Mouse (Mus musculus) liver, postnatal 0 days (tissue): ENCODE data around the gene Shc3.

ENCODE experiments used
- CTCF ChIP-seq: sonication (generic); IDR thresholded peaks from 2 replicates; pipeline ENCODE4 v1.5.1; 2016; ENCODE audit warnings: antibody characterized with exemption, low read depth
- EP300 ChIP-seq: IDR thresholded peaks from 2 replicates; pipeline ENCODE4 v1.6.1; 2016; ENCODE audit warnings: antibody characterized with exemption, low read depth, mild to moderate bottlenecking

DNA sequence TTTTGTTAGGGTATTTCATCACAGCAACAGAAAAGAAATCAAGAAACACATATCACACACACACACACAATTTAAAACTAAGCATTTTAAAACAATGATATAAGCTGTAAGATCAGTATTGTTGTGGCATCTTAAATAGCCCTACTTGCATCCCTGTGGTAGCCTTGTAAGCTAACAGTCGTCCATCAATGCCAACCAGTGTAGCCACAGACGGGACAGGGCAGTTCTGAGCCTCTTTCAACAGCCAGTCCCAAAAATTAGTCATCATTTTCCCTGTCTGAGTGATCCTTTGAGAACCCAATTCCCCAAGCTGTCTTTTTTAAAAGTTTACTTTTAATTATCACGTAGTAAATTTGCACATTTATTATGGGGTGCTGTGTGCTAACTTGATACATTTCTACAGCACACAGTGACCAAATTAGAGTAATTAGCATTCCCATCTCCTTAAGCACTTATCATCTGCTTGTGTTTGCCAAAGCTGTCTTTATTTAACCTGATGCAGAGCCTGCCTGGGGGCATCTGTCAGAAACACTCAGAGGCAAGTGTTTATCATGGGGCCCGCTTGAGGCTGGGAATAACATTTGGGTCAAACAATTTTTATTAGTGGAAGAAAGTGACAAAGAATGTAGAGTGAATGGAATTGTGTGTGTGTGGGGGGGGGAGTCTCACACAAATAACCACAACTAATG is 112.9 kb downstream of the Shc3 start:
- TF ChIP-seq CTCF = no peak
- TF ChIP-seq EP300 = no peak
